Mouse (Mus musculus) midbrain, embryonic 16.5 days (tissue): ENCODE measurements around the gene Zfp78. TPM values are rescaled to one million over a fixed set of nuclear protein-coding genes. Genes with fewer than 3 reads are reported as not detected.
A peak's percentile ranks its signal among the peaks of the same experiment; 100 is the strongest.

Experiments
- ATAC-seq: fragments of 200-750 bp; cut with Nextera tagmentation; 2 replicates; pipeline ENCODE4 v1.8.0; 2017; ENCODE audit warnings: moderate TSS enrichment
- H3K27ac ChIP-seq: fragments of 300-500 bp; sonication (generic); 2 replicates; pipeline ENCODE4 v1.5.1; 2014; ENCODE audit warnings: mild to moderate bottlenecking, low read length, mixed read lengths
- H3K27me3 ChIP-seq: fragments of 300-500 bp; sonication (generic); 2 replicates; pipeline ENCODE4 v1.6.1; 2014; ENCODE audit warnings: low read depth, low read length, mixed read lengths; ENCODE audit not compliant: control insufficient read depth, insufficient read depth
- H3K36me3 ChIP-seq: fragments of 300-500 bp; sonication (generic); 2 replicates; pipeline ENCODE4 v1.6.1; 2014; ENCODE audit warnings: mild to moderate bottlenecking, low read length, moderate library complexity, mixed read lengths; ENCODE audit not compliant: control insufficient read depth, insufficient read depth
- H3K4me1 ChIP-seq: fragments of 300-500 bp; sonication (generic); 2 replicates; pipeline ENCODE4 v1.6.1; 2014; ENCODE audit warnings: mild to moderate bottlenecking, low read length, mixed read lengths; ENCODE audit not compliant: control insufficient read depth, insufficient read depth
- H3K4me2 ChIP-seq: fragments of 300-500 bp; sonication (generic); 2 replicates; pipeline ENCODE4 v1.6.1; 2014; ENCODE audit warnings: mild to moderate bottlenecking, low read length, mixed read lengths
- H3K4me3 ChIP-seq: fragments of 300-500 bp; sonication (generic); 2 replicates; pipeline ENCODE4 v1.5.1; 2014; ENCODE audit warnings: low read depth, mild to moderate bottlenecking, low read length, moderate library complexity, mixed read lengths
- H3K9ac ChIP-seq: fragments of 300-500 bp; sonication (generic); 2 replicates; pipeline ENCODE4 v1.6.1; 2014; ENCODE audit warnings: low read depth, low read length, mixed read lengths
- H3K9me3 ChIP-seq: fragments of 300-500 bp; sonication (generic); replicated peaks from 2 replicates; pipeline ENCODE4 v1.6.1; 2014; ENCODE audit warnings: mild to moderate bottlenecking, low read length, mixed read lengths; ENCODE audit not compliant: control insufficient read depth, poor library complexity, severe bottlenecking
- WGBS: fragments of 180-500 bp; shearing (Covaris S2); extraction: QIAGEN DNeasy Blood & Tissue Kit; methylation state at CpG from one replicate; pipeline ENCODE4 v1.1.7; 2014; 5-methylcytosine and 5-hydroxymethylcytosine counted together
- polyA plus RNA-seq: library from polyadenylated mRNA; unstranded; fragments of >200 nt; fragmentation: Nextera tagmentation; extraction: Ambion mirVana; gene quantifications from 2 replicates; pipeline ENCODE4 v1.2.1, GENCODE M21; 2015

Gene Zfp78
- polyA plus RNA-seq, 1 experiment from 2014 or later, result 7.9 TPM

GRCm38 (mm10) chr7:6414626-6415441 is 51.8 kb downstream of the Zfp78 start:
- H3K4me2 ChIP-seq, result peak overlapping the region; percentile 63
- 6% methylated on average over 19 of the region's 22 CpGs for WGBS
- H3K36me3 ChIP-seq, result no peaks in the 10 kb centered on the region
- H3K27me3 ChIP-seq, result no peaks in the 10 kb centered on the region
- ATAC-seq, result peak; percentile 94
- H3K4me3 ChIP-seq, result peak overlapping the region; percentile 47
- H3K9me3 ChIP-seq, result no peaks in the 10 kb centered on the region
- 0 out of 2 replicates have a peak overlapping the region, but pooled peaks have one; percentile 37 for H3K27ac ChIP-seq
- peak overlapping the region; percentile 72 for H3K9ac ChIP-seq
- 0 out of 2 replicates have a peak, but pooled peaks cover 3% of the 10 kb centered on the region for H3K4me1 ChIP-seq

GRCm38 (mm10) chr7:6415442-6415787 is 52.3 kb downstream of the Zfp78 start:
- no peaks in the 10 kb centered on the region for H3K9me3 ChIP-seq
- 0 out of 2 replicates have a peak overlapping the region, but pooled peaks have one; percentile 37 for H3K27ac ChIP-seq
- peak overlapping the region; percentile 47 for H3K4me3 ChIP-seq
- H3K9ac ChIP-seq, result peak overlapping the region; percentile 72
- peak overlapping the region; percentile 63 for H3K4me2 ChIP-seq
- no peaks in the 10 kb centered on the region for H3K27me3 ChIP-seq
- H3K4me1 ChIP-seq, result 0 out of 2 replicates have a peak, but pooled peaks cover 3% of the 10 kb centered on the region
- peak; percentile 56 for ATAC-seq
- WGBS, result 9% methylated on average over 8 of the region's 8 CpGs
- H3K36me3 ChIP-seq, result no peaks in the 10 kb centered on the region

DNA sequence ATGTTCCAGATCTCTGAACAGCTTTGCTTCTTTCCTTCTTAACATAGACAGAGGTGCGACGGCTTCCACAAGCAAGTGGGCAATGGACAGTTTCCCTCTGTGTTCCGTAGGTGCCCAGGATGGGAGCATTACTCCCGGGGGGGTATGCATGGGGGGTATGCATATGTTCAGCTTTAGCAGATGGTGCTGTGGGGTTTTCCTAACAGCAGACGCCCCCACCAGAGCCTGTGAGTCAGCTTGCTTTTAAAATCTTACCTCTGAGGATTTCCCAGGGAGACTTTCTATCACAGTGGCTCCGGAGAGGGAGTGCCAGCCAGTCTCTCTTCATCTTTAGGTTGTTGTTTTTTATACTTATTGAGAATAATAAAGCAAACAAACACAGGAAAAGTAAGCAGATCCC is 56.8 kb downstream of the Zfp78 start:
- H3K4me3 ChIP-seq, result no peak overlapping the region
- no peaks in the 10 kb centered on the region for H3K4me1 ChIP-seq
- no peak overlapping the region for H3K4me2 ChIP-seq
- H3K9me3 ChIP-seq, result no peaks in the 10 kb centered on the region
- no peaks in the 10 kb centered on the region for H3K27me3 ChIP-seq
- H3K36me3 ChIP-seq, result peaks cover 5% of the 10 kb centered on the region; the same call in 1 of the 2 replicates
- no peak overlapping the region for H3K27ac ChIP-seq
- WGBS, result 84% methylated on average over 6 of the region's 6 CpGs
- no peak overlapping the region for H3K9ac ChIP-seq
- no peak for ATAC-seq

DNA sequence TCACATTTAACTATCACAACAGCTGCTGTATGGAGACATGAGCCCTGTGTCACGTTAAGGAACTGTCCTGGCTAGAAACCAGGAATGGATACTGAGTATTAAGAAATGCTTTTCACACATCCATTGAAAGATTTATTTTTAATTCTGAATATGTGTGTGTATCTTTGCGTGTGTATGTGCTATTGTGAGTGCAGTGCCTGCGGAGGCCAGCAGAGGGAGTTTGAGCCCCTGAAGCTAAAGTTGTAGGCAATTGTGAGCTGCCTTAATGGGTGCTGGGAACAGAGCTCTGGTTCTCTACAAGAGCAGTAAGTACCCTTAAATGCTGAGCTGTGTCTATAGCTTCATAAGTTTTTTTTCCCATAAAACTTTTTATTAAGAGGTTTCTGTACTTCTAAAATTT is 66.3 kb downstream of the Zfp78 start:
- ATAC-seq, result no peak
- Histone ChIP-seq H3K27me3 (no peaks in the 10 kb centered on the region), H3K9me3 (peaks cover 4% of the 10 kb centered on the region; the same call in 1 of the 2 replicates), H3K27ac (no peak overlapping the region), H3K9ac (no peak overlapping the region), H3K4me2 (no peak overlapping the region), H3K4me1 (peaks cover 1% of the 10 kb centered on the region; the same call in 1 of the 2 replicates), H3K4me3 (no peak overlapping the region), H3K36me3 (peaks cover 10% of the 10 kb centered on the region; the same call in 1 of the 2 replicates)
- 90% methylated on average over 3 of the region's 3 CpGs for WGBS

GRCm38 (mm10) chr7:6430342-6430741 is 67.3 kb downstream of the Zfp78 start:
- H3K36me3 ChIP-seq, result peaks cover 8% of the 10 kb centered on the region; the same call in 1 of the 2 replicates
- H3K4me1 ChIP-seq, result peaks cover 7% of the 10 kb centered on the region
- no peak overlapping the region for H3K9ac ChIP-seq
- H3K27ac ChIP-seq, result no peak overlapping the region
- no peak overlapping the region for H3K4me2 ChIP-seq
- ATAC-seq, result no peak
- H3K9me3 ChIP-seq, result peaks cover 4% of the 10 kb centered on the region; the same call in 1 of the 2 replicates
- no peak overlapping the region for H3K4me3 ChIP-seq
- WGBS, result 46% methylated on average over 2 of the region's 2 CpGs
- no peaks in the 10 kb centered on the region for H3K27me3 ChIP-seq

Other genes with a start within 250 kb of the Zfp78 start
- 22.5 and 23.1 TPM in 2 replicates for gene Zfp787, start 207.3 kb upstream of the Zfp78 start, polyA plus RNA-seq
- 94.9 and 95.7 TPM in 2 replicates for gene Zfp444, start 191.1 kb upstream of the Zfp78 start, polyA plus RNA-seq
- gene Galp, start 166.2 kb upstream of the Zfp78 start, polyA plus RNA-seq, result not detected in 2 replicates
- not detected in 2 replicates for gene Zscan5b, start 141.0 kb upstream of the Zfp78 start, polyA plus RNA-seq
- not detected in 2 replicates for gene Epp13, start 110.6 kb upstream of the Zfp78 start, polyA plus RNA-seq
- gene Zfp667, start 76.7 kb upstream of the Zfp78 start, polyA plus RNA-seq, result 14.9 and 17.7 TPM in 2 replicates
- 16.9 and 17.4 TPM in 2 replicates for gene Zfp583, start 32.0 kb upstream of the Zfp78 start, polyA plus RNA-seq
- gene Gm3854, start 19.5 kb upstream of the Zfp78 start, polyA plus RNA-seq, result 8.6 TPM in 2 replicates
- gene Zfp28, start 20.0 kb downstream of the Zfp78 start, polyA plus RNA-seq, result 13.1 and 17.2 TPM in 2 replicates
- gene Smim17, start 35.4 kb downstream of the Zfp78 start, polyA plus RNA-seq, result 5.8 and 7.7 TPM in 2 replicates
- gene Gm20715, start 47.0 kb downstream of the Zfp78 start, polyA plus RNA-seq, result 0.05 TPM in 1 of 2 replicates, not detected in the other
- 0.33 and 0.42 TPM in 2 replicates for gene Olfr1344, start 75.4 kb downstream of the Zfp78 start, polyA plus RNA-seq
- not detected in 2 replicates for gene Olfr1336, start 92.9 kb downstream of the Zfp78 start, polyA plus RNA-seq
- gene Olfr1346, start 103.8 kb downstream of the Zfp78 start, polyA plus RNA-seq, result not detected in 2 replicates
- gene Olfr5, start 123.7 kb downstream of the Zfp78 start, polyA plus RNA-seq, result not detected in 2 replicates
- gene Olfr1347, start 136.5 kb downstream of the Zfp78 start, polyA plus RNA-seq, result not detected in 2 replicates
- gene Olfr1348, start 145.5 kb downstream of the Zfp78 start, polyA plus RNA-seq, result not detected in 2 replicates
- not detected in 2 replicates for gene Olfr1349, start 159.7 kb downstream of the Zfp78 start, polyA plus RNA-seq
- not detected in 2 replicates for gene Olfr1350, start 201.6 kb downstream of the Zfp78 start, polyA plus RNA-seq